22 mouse cellular contexts compared by ENCODE assay signal in the genomic region with DNA sequence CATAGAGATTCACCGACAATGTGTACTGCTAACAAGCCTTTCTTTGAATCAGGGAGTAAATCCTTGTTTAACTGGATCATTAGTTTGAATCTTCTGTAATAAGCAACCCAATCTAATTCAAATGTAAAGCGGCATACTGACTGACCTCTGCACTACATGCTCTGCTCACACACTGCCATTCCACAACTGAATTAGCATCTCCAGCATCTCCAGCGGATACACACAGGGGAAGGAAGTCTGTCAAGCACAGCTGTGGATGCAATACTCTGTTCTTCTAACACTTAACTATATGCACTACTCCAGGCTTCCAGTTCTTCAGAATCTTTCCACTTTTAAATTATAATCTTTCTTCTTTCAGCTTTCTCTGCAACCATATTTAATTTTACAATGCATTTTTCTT. TPM values are rescaled to one million over a fixed set of nuclear protein-coding genes. Genes with fewer than 3 reads are reported as not detected.
DNase-seq lines count a peak whose midpoint lies in the region; ATAC-seq and TF ChIP-seq lines count a peak whose summit lies in the region.
"Had no signal": no experiment of that assay in that cellular context is flagged by ENCODE, and none has a peak within 500 bp of the region (broad histone marks: within the 10 kb centered on the region; RNA-seq: fewer than 3 reads in every experiment).

No protein-coding gene starts in this region.

- TF ChIP-seq POLR2A in brain, embryonic 14.5 days (IDR thresholded peaks at IDR 0.05; ENCODE audit: borderline replicate concordance, extremely low read depth, insufficient read depth, insufficient read length, poor library complexity, severe bottlenecking): no peak

- H3K27ac ChIP-seq in forebrain, embryonic 14.5 days (ENCODE audit: low read depth, low read length): no peak overlapping the region
- H3K27ac ChIP-seq in forebrain, embryonic 10.5 days: no peak overlapping the region
- H3K27ac ChIP-seq in midbrain, embryonic 12.5 days (replicated peaks): no peak overlapping the region
- H3K27ac ChIP-seq in midbrain, embryonic 16.5 days (ENCODE audit: low read length): no peak overlapping the region
- no peak overlapping the region for H3K27ac ChIP-seq in embryonic facial prominence, embryonic 10.5 days (replicated peaks)
- H3K27ac ChIP-seq: embryonic facial prominence, embryonic 13.5 days; embryonic facial prominence, embryonic 15.5 days; forebrain, embryonic 13.5 days had no signal

- no peak for ATAC-seq in forebrain, embryonic 14.5 days
- ATAC-seq in midbrain, embryonic 12.5 days (ENCODE audit: low FRiP score, low read depth): 0 out of 2 replicates have a peak, but pooled peaks have one; percentile 52
- no peak for ATAC-seq in midbrain, embryonic 16.5 days
- ATAC-seq: forebrain, embryonic 13.5 days; forebrain, embryonic 16.5 days had no signal

- peak; percentile 0 for DNase-seq in forebrain, embryonic 14.5 days (ENCODE audit: low spot score)
- no peak for DNase-seq in forebrain, embryonic 10.5 days (ENCODE audit: extremely low spot score, low spot score)
- peak; percentile 20 for DNase-seq in brain, embryonic 14.5 days (ENCODE audit: low read depth)
- no peak for DNase-seq in embryonic facial prominence, embryonic 10.5 days (ENCODE audit: low spot score)
- DNase-seq: adrenal gland, adult 2 months; adrenal gland, postnatal 10 days; adrenal gland, postnatal 25 days; cerebellum, adult 11-12 months; cerebellum, adult 2 months; cerebellum, adult 9-10 months; cerebellum, postnatal 10 days; cerebellum, postnatal 25 days had no signal

- H3K9ac ChIP-seq in forebrain, embryonic 14.5 days (ENCODE audit: low read length): no peak overlapping the region
- H3K9ac ChIP-seq in midbrain, embryonic 12.5 days (replicated peaks): no peak overlapping the region
- no peak overlapping the region for H3K9ac ChIP-seq in midbrain, embryonic 16.5 days (ENCODE audit: low read depth, low read length)
- H3K9ac ChIP-seq: embryonic facial prominence, embryonic 13.5 days; embryonic facial prominence, embryonic 15.5 days; forebrain, embryonic 13.5 days had no signal

- H3K4me2 ChIP-seq in forebrain, embryonic 14.5 days (ENCODE audit: low read length): no peak overlapping the region
- H3K4me2 ChIP-seq in midbrain, embryonic 12.5 days (replicated peaks): no peak overlapping the region
- H3K4me2 ChIP-seq in midbrain, embryonic 16.5 days (ENCODE audit: low read length): no peak overlapping the region
- H3K4me2 ChIP-seq: embryonic facial prominence, embryonic 13.5 days; embryonic facial prominence, embryonic 15.5 days; forebrain, embryonic 13.5 days had no signal

- H3K27me3 ChIP-seq in forebrain, embryonic 14.5 days (replicated peaks; ENCODE audit: control insufficient read depth, insufficient read depth, low read length): no peaks in the 10 kb centered on the region
- no peaks in the 10 kb centered on the region for H3K27me3 ChIP-seq in forebrain, embryonic 10.5 days (ENCODE audit: poor library complexity, severe bottlenecking)
- no peaks in the 10 kb centered on the region for H3K27me3 ChIP-seq in midbrain, embryonic 12.5 days
- H3K27me3 ChIP-seq in midbrain, embryonic 16.5 days (ENCODE audit: control insufficient read depth, insufficient read depth, low read depth, low read length): no peaks in the 10 kb centered on the region
- H3K27me3 ChIP-seq in embryonic facial prominence, embryonic 10.5 days (replicated peaks; ENCODE audit: low read depth, poor library complexity, severe bottlenecking): no peaks in the 10 kb centered on the region
- H3K27me3 ChIP-seq: embryonic facial prominence, embryonic 13.5 days; embryonic facial prominence, embryonic 15.5 days; forebrain, embryonic 13.5 days had no signal

- TF ChIP-seq CTCF in brain, embryonic 14.5 days (IDR thresholded peaks at IDR 0.05; ENCODE audit: borderline replicate concordance, extremely low read depth, insufficient read depth, insufficient read length): no peak

- peaks cover 3% of the 10 kb centered on the region; the same call in 1 of the 2 replicates for H3K36me3 ChIP-seq in forebrain, embryonic 14.5 days (ENCODE audit: control insufficient read depth, insufficient read depth, low read length)
- H3K36me3 ChIP-seq in forebrain, embryonic 10.5 days (replicated peaks): peaks cover 21% of the 10 kb centered on the region
- H3K36me3 ChIP-seq in midbrain, embryonic 12.5 days: peaks cover 16% of the 10 kb centered on the region
- H3K36me3 ChIP-seq in midbrain, embryonic 16.5 days (ENCODE audit: control insufficient read depth, insufficient read depth, low read length): peaks cover 5% of the 10 kb centered on the region
- H3K36me3 ChIP-seq in embryonic facial prominence, embryonic 10.5 days (replicated peaks): peaks cover 19% of the 10 kb centered on the region

- H3K4me3 ChIP-seq in forebrain, embryonic 14.5 days (ENCODE audit: low read depth, low read length): no peak overlapping the region
- H3K4me3 ChIP-seq in forebrain, embryonic 10.5 days: no peak overlapping the region
- no peak overlapping the region for H3K4me3 ChIP-seq in midbrain, embryonic 12.5 days
- no peak overlapping the region for H3K4me3 ChIP-seq in midbrain, embryonic 16.5 days (ENCODE audit: low read depth, low read length)
- H3K4me3 ChIP-seq in embryonic facial prominence, embryonic 10.5 days: no peak overlapping the region
- H3K4me3 ChIP-seq: embryonic facial prominence, embryonic 13.5 days; embryonic facial prominence, embryonic 15.5 days; erythroblast, embryonic 14.5 days; forebrain, embryonic 13.5 days had no signal

- H3K4me1 ChIP-seq in forebrain, embryonic 14.5 days (ENCODE audit: control insufficient read depth, insufficient read depth, low read length): 0 out of 2 replicates have a peak, but pooled peaks cover 2% of the 10 kb centered on the region
- peaks cover 6% of the 10 kb centered on the region; the same call in 1 of the 2 replicates for H3K4me1 ChIP-seq in forebrain, embryonic 10.5 days
- peaks cover 3% of the 10 kb centered on the region; the same call in 1 of the 2 replicates for H3K4me1 ChIP-seq in midbrain, embryonic 12.5 days
- H3K4me1 ChIP-seq in midbrain, embryonic 16.5 days (ENCODE audit: control insufficient read depth, insufficient read depth, low read length): no peaks in the 10 kb centered on the region
- no peaks in the 10 kb centered on the region for H3K4me1 ChIP-seq in embryonic facial prominence, embryonic 10.5 days
- H3K4me1 ChIP-seq: embryonic facial prominence, embryonic 13.5 days; embryonic facial prominence, embryonic 15.5 days had no signal

- 36% methylated on average over 3 of the region's 3 CpGs for WGBS in forebrain, embryonic 14.5 days
- WGBS in forebrain, embryonic 10.5 days: 80% methylated on average over 3 of the region's 3 CpGs
- 57% methylated on average over 3 of the region's 3 CpGs for WGBS in midbrain, embryonic 12.5 days
- WGBS in midbrain, embryonic 16.5 days: 48% methylated on average over 3 of the region's 3 CpGs
- 84% methylated on average over 3 of the region's 3 CpGs for WGBS in embryonic facial prominence, embryonic 10.5 days

- H3K9me3 ChIP-seq in forebrain, embryonic 14.5 days (replicated peaks; ENCODE audit: control insufficient read depth, low read length): no peaks in the 10 kb centered on the region; the same call in 1 of the 2 replicates
- H3K9me3 ChIP-seq in forebrain, embryonic 10.5 days: peaks cover 3% of the 10 kb centered on the region; the same call in 1 of the 2 replicates
- H3K9me3 ChIP-seq in midbrain, embryonic 12.5 days: no peaks in the 10 kb centered on the region
- no peaks in the 10 kb centered on the region for H3K9me3 ChIP-seq in midbrain, embryonic 16.5 days (replicated peaks; ENCODE audit: control insufficient read depth, low read length, poor library complexity, severe bottlenecking)
- peaks cover 4% of the 10 kb centered on the region; the same call in 1 of the 2 replicates for H3K9me3 ChIP-seq in embryonic facial prominence, embryonic 10.5 days
- H3K9me3 ChIP-seq: embryonic facial prominence, embryonic 15.5 days; forebrain, embryonic 13.5 days had no signal

RNA-seq across cellular contexts. Expression of gene Vta1, which starts 15.0 kb away (rescaled TPM):
- polyA plus RNA-seq in forebrain, embryonic 14.5 days (2014; fragmentation: Nextera tagmentation; extraction: Ambion mirVana): 214 and 236 TPM in 2 replicates
- 115 and 119 TPM in 2 replicates for polyA plus RNA-seq in forebrain, embryonic 10.5 days (2016; fragmentation: Nextera tagmentation; extraction: Ambion mirVana)
- 193 and 214 TPM in 2 replicates for polyA plus RNA-seq in midbrain, embryonic 12.5 days (2016; fragmentation: Nextera tagmentation; extraction: Ambion mirVana)
- polyA plus RNA-seq in midbrain, embryonic 16.5 days (2015; fragmentation: Nextera tagmentation; extraction: Ambion mirVana): 186 and 190 TPM in 2 replicates
- polyA plus RNA-seq in brain, embryonic 14.5 days (2012; rRNA removed): 127 and 159 TPM in 2 replicates
- 109 and 117 TPM in 2 replicates for polyA plus RNA-seq in embryonic facial prominence, embryonic 10.5 days (2016; fragmentation: Nextera tagmentation; extraction: Ambion mirVana)

RNA-seq across cellular contexts. Expression of gene Nmbr, which starts 15.0 kb away (rescaled TPM):
- polyA plus RNA-seq in forebrain, embryonic 14.5 days (2014; fragmentation: Nextera tagmentation; extraction: Ambion mirVana): 1.3 and 2.0 TPM in 2 replicates
- polyA plus RNA-seq in forebrain, embryonic 10.5 days (2016; fragmentation: Nextera tagmentation; extraction: Ambion mirVana): 0.55 and 0.59 TPM in 2 replicates
- 0.33 and 0.58 TPM in 2 replicates for polyA plus RNA-seq in midbrain, embryonic 12.5 days (2016; fragmentation: Nextera tagmentation; extraction: Ambion mirVana)
- polyA plus RNA-seq in midbrain, embryonic 16.5 days (2015; fragmentation: Nextera tagmentation; extraction: Ambion mirVana): 2.1 and 2.9 TPM in 2 replicates
- 1.1 and 1.2 TPM in 2 replicates for polyA plus RNA-seq in brain, embryonic 14.5 days (2012; rRNA removed)
- 0.26 and 0.77 TPM in 2 replicates for polyA plus RNA-seq in embryonic facial prominence, embryonic 10.5 days (2016; fragmentation: Nextera tagmentation; extraction: Ambion mirVana)
- polyA plus RNA-seq: adrenal gland, adult 2 months; erythroblast, embryonic 14.5 days had no signal

RNA-seq across cellular contexts. Expression of gene Gje1, which starts 27.7 kb away (rescaled TPM):
- not detected in 2 replicates for polyA plus RNA-seq in forebrain, embryonic 14.5 days (2014; fragmentation: Nextera tagmentation; extraction: Ambion mirVana)
- polyA plus RNA-seq in forebrain, embryonic 10.5 days (2016; fragmentation: Nextera tagmentation; extraction: Ambion mirVana): 0.10 TPM in 1 of 2 replicates, not detected in the other
- not detected in 2 replicates for polyA plus RNA-seq in midbrain, embryonic 12.5 days (2016; fragmentation: Nextera tagmentation; extraction: Ambion mirVana)
- polyA plus RNA-seq in midbrain, embryonic 16.5 days (2015; fragmentation: Nextera tagmentation; extraction: Ambion mirVana): not detected in 2 replicates
- polyA plus RNA-seq in brain, embryonic 14.5 days (2012; rRNA removed): not detected in 2 replicates
- not detected in 2 replicates for polyA plus RNA-seq in embryonic facial prominence, embryonic 10.5 days (2016; fragmentation: Nextera tagmentation; extraction: Ambion mirVana)
- polyA plus RNA-seq: adrenal gland, adult 2 months; C2C12; cerebellum, adult 2 months; cortical plate, adult 2 months; embryonic facial prominence, embryonic 13.5 days; erythroblast, embryonic 14.5 days; forebrain, embryonic 13.5 days; forebrain, embryonic 16.5 days; frontal cortex, adult 2 months had no signal

Comparison
In these comparisons a context has a peak if more than half of its experiments do, and no peak if none do; other contexts are left out.
1. DNase-seq: peak in forebrain, embryonic 14.5 days (single experiment) and brain, embryonic 14.5 days (single experiment); none in forebrain, embryonic 10.5 days (single experiment) and embryonic facial prominence, embryonic 10.5 days (single experiment).